Mouse (Mus musculus) kidney, postnatal 0 days (tissue): Measurements from ENCODE around the gene L2hgdh. TPM values are rescaled to one million over a fixed set of nuclear protein-coding genes. Genes with fewer than 3 reads are reported as not detected.

Experiments used
- ATAC-seq: fragments of 200-750 bp; cut with Nextera tagmentation; replicated peaks from 2 replicates; pipeline ENCODE4 v1.8.0; 2017; ENCODE audit warnings: low read depth, moderate number of reproducible peaks, moderate TSS enrichment, moderate library complexity; ENCODE audit not compliant: low FRiP score
- DNase-seq: peaks from one replicate; pipeline ENCODE4 v3.0.0-alpha.2; 2016; ENCODE audit warnings: low spot score
- H3K27ac ChIP-seq: fragments of 300-500 bp; sonication (generic); 2 replicates; pipeline ENCODE4 v1.5.1; 2014; ENCODE audit warnings: mild to moderate bottlenecking
- H3K27me3 ChIP-seq: fragments of 300-500 bp; sonication (generic); 2 replicates; pipeline ENCODE4 v1.6.1; 2014; ENCODE audit warnings: low read length, mixed read lengths; ENCODE audit not compliant: insufficient read depth
- H3K36me3 ChIP-seq: fragments of 300-500 bp; sonication (generic); 2 replicates; pipeline ENCODE4 v1.6.1; 2014; ENCODE audit warnings: low read length, mixed read lengths; ENCODE audit not compliant: insufficient read depth
- H3K4me1 ChIP-seq: fragments of 300-500 bp; sonication (generic); replicated peaks from 2 replicates; pipeline ENCODE4 v1.6.1; 2014; ENCODE audit warnings: antibody characterized with exemption, low read length, mixed read lengths; ENCODE audit not compliant: insufficient read depth
- H3K4me2 ChIP-seq: fragments of 300-500 bp; sonication (generic); 2 replicates; pipeline ENCODE4 v1.6.1; 2014; ENCODE audit warnings: mild to moderate bottlenecking, low read length, moderate library complexity, mixed read lengths
- H3K4me3 ChIP-seq: fragments of 300-500 bp; sonication (generic); replicated peaks from 2 replicates; pipeline ENCODE4 v1.5.1; 2014; ENCODE audit warnings: low read depth, low read length
- H3K9ac ChIP-seq: fragments of 300-500 bp; sonication (generic); 2 replicates; pipeline ENCODE4 v1.6.1; 2014; ENCODE audit warnings: low read depth, low read length
- H3K9me3 ChIP-seq: fragments of 300-500 bp; sonication (generic); replicated peaks from 2 replicates; pipeline ENCODE4 v1.6.1; 2016; ENCODE audit warnings: low read length, inconsistent platforms, mixed read lengths
- CTCF ChIP-seq: IDR thresholded peaks from 2 replicates; pipeline ENCODE4 v1.5.1; 2016; ENCODE audit warnings: antibody characterized with exemption, low read depth, mild to moderate bottlenecking, moderate library complexity
- WGBS: fragments of 180-500 bp; shearing (Covaris S2); extraction: QIAGEN DNeasy Blood & Tissue Kit; methylation state at CpG from one replicate; pipeline ENCODE4 v1.1.7; 2014; 5-methylcytosine and 5-hydroxymethylcytosine counted together
- polyA plus RNA-seq: library from polyadenylated mRNA; unstranded; fragments of >200 nt; fragmentation: Nextera tagmentation; extraction: Ambion mirVana; gene quantifications from 2 replicates; pipeline ENCODE4 v1.2.1, GENCODE M21; 2015

The L2hgdh gene
- polyA plus RNA-seq, 1 experiment from 2014 or later = 20.0 TPM

GRCm38 (mm10) chr12:69683537-69683936 is 41.1 kb downstream of the L2hgdh start:
- Histone ChIP-seq H3K4me1 (no peaks in the 10 kb centered on the region; the same call in 1 of the 2 replicates), H3K36me3 (no peaks in the 10 kb centered on the region), H3K27ac (no peak overlapping the region), H3K9me3 (no peaks in the 10 kb centered on the region), H3K9ac (no peak overlapping the region), H3K4me2 (no peak overlapping the region), H3K27me3 (no peaks in the 10 kb centered on the region), H3K4me3 (no peak overlapping the region)
- no peak for TF ChIP-seq CTCF
- 37% methylated on average over 10 of the region's 10 CpGs for WGBS
- DNase-seq = peak; percentile 45
- ATAC-seq = no peak

- H3K36me3 ChIP-seq = no peaks in the 10 kb centered on the region
- H3K27me3 ChIP-seq = no peaks in the 10 kb centered on the region
- 43% methylated on average over 14 of the region's 14 CpGs for WGBS
- H3K4me1 ChIP-seq = no peaks in the 10 kb centered on the region; the same call in 1 of the 2 replicates
- ATAC-seq = no peak
- H3K27ac ChIP-seq = no peak overlapping the region
- peak; percentile 24 for DNase-seq
- H3K9ac ChIP-seq = no peak overlapping the region
- peak overlapping the region; percentile 81 for H3K4me2 ChIP-seq
- H3K9me3 ChIP-seq = no peaks in the 10 kb centered on the region
- TF ChIP-seq CTCF = no peak
- H3K4me3 ChIP-seq = peak overlapping the region; percentile 91
Observed at GRCm38 (mm10) chr12:69682788-69683419, 41.8 kb downstream of the L2hgdh start.

GRCm38 (mm10) chr12:69682065-69682787 is 42.4 kb downstream of the L2hgdh start:
- Histone ChIP-seq H3K9ac (peak overlapping the region; percentile 97), H3K4me3 (peak overlapping the region; percentile 91), H3K4me1 (no peaks in the 10 kb centered on the region; the same call in 1 of the 2 replicates), H3K27me3 (no peaks in the 10 kb centered on the region), H3K4me2 (peak overlapping the region; percentile 81), H3K36me3 (no peaks in the 10 kb centered on the region), H3K9me3 (no peaks in the 10 kb centered on the region), H3K27ac (peak overlapping the region; percentile 96)
- under 1% methylated on average over 51 of the region's 54 CpGs for WGBS
- peak; percentile 86 for DNase-seq
- TF ChIP-seq CTCF = peak; percentile 15; the same call in 1 of the 2 replicates
- ATAC-seq = peak; percentile 91

- peak; percentile 61 for DNase-seq
- TF ChIP-seq CTCF = no peak
Observed at GRCm38 (mm10) chr12:69681566-69682061, 43.1 kb downstream of the L2hgdh start, which contains the start of gene Sos2. TSS of gene Sos2 (minus strand) at chr12:69681852.

GRCm38 (mm10) chr12:69680635-69681565 is 43.8 kb downstream of the L2hgdh start:
- WGBS = 1% methylated on average over 55 of the region's 56 CpGs
- TF ChIP-seq CTCF = no peak
- H3K9ac ChIP-seq = peak overlapping the region; percentile 97
- H3K4me1 ChIP-seq = no peaks in the 10 kb centered on the region; the same call in 1 of the 2 replicates
- peak; percentile 61 for DNase-seq
- H3K4me3 ChIP-seq = peak overlapping the region; percentile 91
- no peaks in the 10 kb centered on the region for H3K9me3 ChIP-seq
- peak overlapping the region; percentile 96 for H3K27ac ChIP-seq
- H3K4me2 ChIP-seq = peak overlapping the region; percentile 81
- H3K36me3 ChIP-seq = no peaks in the 10 kb centered on the region
- no peaks in the 10 kb centered on the region for H3K27me3 ChIP-seq
- peak; percentile 53 for ATAC-seq

More at GRCm38 (mm10) chr12:69681566-69682061, 43.1 kb downstream of the L2hgdh start, which contains the start of gene Sos2:
- no peaks in the 10 kb centered on the region for H3K9me3 ChIP-seq
- H3K4me2 ChIP-seq = peak within 1 kb of the TSS; percentile 81
- WGBS = 0% methylated on average over 36 of the region's 85 CpGs
- peak within 1 kb of the TSS; percentile 97 for H3K9ac ChIP-seq
- peak within 1 kb of the TSS; percentile 96 for H3K27ac ChIP-seq
- no peaks in the 10 kb centered on the region for H3K27me3 ChIP-seq
- no peaks in the 10 kb centered on the region for H3K36me3 ChIP-seq
- H3K4me3 ChIP-seq = peak within 1 kb of the TSS; percentile 91
- ATAC-seq = peak; percentile 85
- no peaks in the 10 kb centered on the region; the same call in 1 of the 2 replicates for H3K4me1 ChIP-seq
